Mouse (Mus musculus) liver, adult 2 months (tissue): Measurements from ENCODE around the gene Gm49359.
"Not testable (repeated sequence)": the region's sequence is repeated elsewhere in the genome, so short reads cannot be mapped to it uniquely, and the experiment has no call there.

Experiments
- CTCF ChIP-seq: fragments of 200-500 bp; IDR thresholded peaks from 2 replicates; pipeline ENCODE4 v1.5.1; 2011; ENCODE audit warnings: low read depth, low read length, control low read depth
- POLR2A ChIP-seq: fragments of 200-500 bp; IDR thresholded peaks from 2 replicates; pipeline ENCODE4 v1.6.1; 2011; ENCODE audit warnings: low read length, control low read depth; ENCODE audit not compliant: insufficient read depth; ENCODE audit errors: extremely low read depth

DNA sequence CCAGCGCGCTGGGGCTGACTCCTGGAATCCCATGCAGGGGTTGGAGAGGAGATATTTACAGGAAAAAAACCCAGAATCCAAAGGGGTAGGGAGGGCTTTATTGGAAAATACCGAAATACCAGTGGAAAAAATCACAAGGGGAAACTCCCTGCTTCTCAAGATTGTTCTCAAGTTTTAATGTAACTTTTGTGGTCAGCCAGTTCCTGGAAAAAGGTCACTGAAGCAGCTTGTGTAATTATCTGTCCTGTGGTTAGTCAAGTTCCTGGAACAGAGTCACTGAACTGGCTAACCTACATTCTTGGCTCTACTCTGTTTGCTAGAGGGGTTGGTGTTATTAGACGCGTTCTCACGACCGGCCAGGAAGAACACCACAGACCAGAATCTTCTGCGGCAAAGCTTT lies 6.0 kb upstream of the Gm49359 start:
- not testable (repeated sequence) for TF ChIP-seq POLR2A, CTCF
